Mouse (Mus musculus): ENCODE results near the gene Vps13a.

DNA sequence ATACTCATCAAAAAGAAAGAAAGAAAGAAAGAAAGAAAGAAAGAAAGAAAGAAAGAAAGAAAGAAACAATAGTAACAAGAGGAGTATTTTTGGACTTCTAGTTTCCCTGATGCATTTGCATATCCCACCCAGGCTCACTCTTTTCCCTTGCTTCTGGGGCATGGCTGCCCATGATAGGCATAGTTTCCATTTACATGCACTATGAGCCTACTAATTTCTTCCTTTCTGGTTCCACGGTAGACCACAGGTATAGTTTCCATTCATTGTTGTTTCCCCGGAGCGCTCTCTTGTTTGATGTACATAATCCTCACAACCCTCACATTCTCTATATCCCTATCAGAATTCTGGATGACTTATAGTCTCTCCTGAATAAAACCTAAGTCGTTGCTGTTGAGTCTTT, 9.2 kb upstream of the Vps13a start:
- TF ChIP-seq CTCF (IDR thresholded peaks at IDR 0.05; ENCODE audit: insufficient read depth, low read length) (no peak), POLR2A (IDR thresholded peaks at IDR 0.05; ENCODE audit: borderline replicate concordance, extremely low read depth, low read depth, low read length) (no peak)
